Mouse (Mus musculus): ENCODE measurements around the gene Ctnna2.

GRCm38 (mm10) chr6:77120510-77120909 is 859.0 kb downstream of the Ctnna2 start:
- TF ChIP-seq EP300 (IDR thresholded peaks at IDR 0.05; ENCODE audit: low read depth) (no peak), CTCF (IDR thresholded peaks at IDR 0.05; ENCODE audit: low read depth) (no peak)

Data from liver, postnatal 0 days (tissue).